Mouse (Mus musculus) kidney, adult 2 months (tissue): ENCODE measurements around the gene Cracr2a.

Source experiments
- CTCF ChIP-seq: fragments of 200-500 bp; conservative IDR thresholded peaks from 2 replicates; pipeline ENCODE4 v1.5.1; 2011; ENCODE audit warnings: low read depth, mild to moderate bottlenecking, control low read depth, low read length, moderate library complexity, mixed read lengths; ENCODE audit not compliant: insufficient read depth, insufficient read length
- POLR2A ChIP-seq: fragments of 200-500 bp; IDR thresholded peaks from one replicate; pipeline ENCODE4 v1.6.1; 2011; ENCODE audit warnings: low read depth, low read length, control low read depth

- TF ChIP-seq POLR2A (no peak), CTCF (no peak)
Observed at GRCm38 (mm10) chr6:127614083-127614984, 53.2 kb downstream of the Cracr2a start.
